Mouse (Mus musculus) brown adipose tissue, adult 24 weeks (tissue): ENCODE results near the gene Rnf2. TPM values are rescaled to one million over a fixed set of nuclear protein-coding genes. Genes with fewer than 3 reads are reported as not detected.

Source experiments
- H3K27ac ChIP-seq: fragments of 200-500 bp; replicated peaks from 2 replicates; pipeline ENCODE4 v1.5.1; 2012; ENCODE audit warnings: low read depth, mild to moderate bottlenecking, low read length
- H3K4me1 ChIP-seq: fragments of 200-500 bp; 2 replicates; pipeline ENCODE4 v1.6.1; 2012; ENCODE audit warnings: low read length, mixed read lengths; ENCODE audit not compliant: control insufficient read depth, insufficient read depth, insufficient read length
- H3K4me3 ChIP-seq: fragments of 200-500 bp; 2 replicates; pipeline ENCODE4 v1.5.1; 2012; ENCODE audit warnings: low read depth, mild to moderate bottlenecking, low read length, moderate library complexity; ENCODE audit not compliant: insufficient read depth
- polyA plus RNA-seq: library from polyadenylated mRNA; stranded (reverse); fragments of >200 nt; gene quantifications from 2 replicates; pipeline ENCODE4 v1.2.4, GENCODE M21; 2012; ENCODE audit not compliant: missing spikeins, insufficient read depth, insufficient read length

Gene Rnf2
- 13.0 and 13.2 TPM in 2 replicates for polyA plus RNA-seq

DNA sequence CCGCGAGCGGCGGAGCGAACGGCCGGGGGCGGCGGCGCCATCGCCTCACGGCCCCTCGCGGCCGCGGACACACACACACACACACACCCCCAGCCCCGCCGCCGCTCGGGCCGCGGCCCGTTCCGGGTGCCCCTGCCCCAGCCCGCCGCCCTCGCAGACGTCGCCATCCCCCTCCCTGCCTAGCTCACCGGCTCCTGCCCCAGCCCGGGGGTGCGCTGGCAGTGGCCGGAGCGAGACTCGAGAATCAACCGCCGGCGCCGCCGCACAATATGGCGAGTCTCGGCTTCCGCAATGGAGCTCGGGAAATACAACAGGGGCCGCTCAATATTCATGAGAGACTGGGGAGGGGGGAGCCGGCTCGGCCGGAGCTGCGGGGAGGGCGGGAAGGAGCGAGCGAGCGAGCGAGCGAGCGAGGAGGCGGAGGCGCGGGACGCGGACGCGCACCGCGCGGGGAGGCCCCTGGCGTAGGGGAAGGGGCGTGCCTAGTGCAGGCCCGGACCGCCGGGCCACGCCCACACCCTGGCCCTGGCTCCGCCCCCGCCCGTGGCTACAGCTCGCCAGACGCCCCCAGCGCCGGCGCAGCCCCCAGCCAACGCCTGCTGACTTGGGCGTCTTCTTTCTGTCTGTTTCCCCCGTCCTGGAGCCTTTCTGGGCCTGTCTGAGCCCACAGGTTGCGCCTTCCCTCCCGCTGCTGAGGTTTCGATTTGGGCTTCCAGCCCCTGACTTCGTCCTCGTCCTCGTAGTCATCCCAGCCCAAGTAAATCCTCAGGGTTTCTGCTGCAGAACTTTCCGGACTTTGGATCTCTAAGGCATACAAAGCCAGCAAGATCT is at the start of gene Rnf2:
Rnf2 (minus strand) TSS at position 425 of the 831 bp plus-strand sequence.
- Histone ChIP-seq H3K27ac (peak within 1 kb of the TSS; percentile 80), H3K4me3 (peak within 1 kb of the TSS; percentile 87), H3K4me1 (peaks cover 7% of the 10 kb centered on the region)

DNA sequence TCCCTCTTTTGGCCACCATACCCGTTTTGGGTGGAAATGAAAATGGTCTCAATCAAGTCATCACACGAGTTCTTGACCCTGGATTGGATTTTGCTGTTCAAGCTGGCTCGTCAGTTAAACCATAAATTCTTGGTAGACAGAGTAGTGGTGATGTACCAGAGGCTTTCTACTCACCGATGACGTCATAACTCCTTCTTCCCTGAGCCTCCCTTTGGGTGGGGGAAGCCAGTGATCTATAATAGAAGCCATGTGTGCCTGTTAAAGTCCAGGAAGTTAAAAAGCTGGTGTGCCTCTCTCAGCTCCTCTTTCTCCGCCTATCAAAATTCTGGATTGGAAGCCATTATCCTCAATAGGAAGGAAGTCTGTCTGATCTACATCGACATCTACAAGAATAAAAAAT is 49.0 kb upstream of the Rnf2 start:
- Histone ChIP-seq H3K4me3 (no peak overlapping the region), H3K27ac (no peak overlapping the region), H3K4me1 (no peaks in the 10 kb centered on the region)

DNA sequence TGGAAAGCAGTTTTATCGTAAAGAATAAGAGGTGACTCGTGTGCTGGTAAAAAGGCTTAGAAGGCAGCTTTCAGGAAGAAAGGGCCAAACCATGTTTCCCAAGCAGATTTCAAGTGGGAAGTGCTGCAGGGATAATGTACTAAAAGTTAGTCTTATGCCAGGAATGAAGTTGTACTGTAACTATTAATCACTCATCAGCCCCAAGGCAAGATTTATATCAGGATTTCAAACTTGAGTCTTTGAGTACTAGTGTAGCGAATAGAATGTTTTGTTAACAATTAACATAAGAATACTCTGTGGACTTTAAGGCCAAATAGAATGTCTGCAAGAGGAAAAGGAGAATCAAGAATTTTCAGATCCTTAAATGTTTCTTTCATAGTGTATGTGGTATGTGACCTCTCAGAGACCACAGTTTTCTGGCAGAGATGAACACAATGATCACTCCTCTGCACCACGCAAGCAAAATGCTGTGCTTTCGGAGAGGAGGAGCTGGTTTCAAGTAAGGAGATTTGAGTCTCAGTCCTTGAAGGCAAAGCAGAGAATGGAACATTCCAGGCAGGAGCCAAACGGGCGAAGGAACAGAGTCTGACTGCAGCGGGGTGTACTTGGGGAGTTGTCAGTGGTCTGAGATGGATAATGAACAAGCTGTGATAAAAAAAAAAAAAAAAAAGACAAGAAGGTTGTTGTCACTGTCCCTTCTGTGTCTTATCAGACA is 48.3 kb upstream of the Rnf2 start:
- no peaks in the 10 kb centered on the region for H3K4me1 ChIP-seq
- H3K27ac ChIP-seq: no peak overlapping the region
- no peak overlapping the region for H3K4me3 ChIP-seq

DNA sequence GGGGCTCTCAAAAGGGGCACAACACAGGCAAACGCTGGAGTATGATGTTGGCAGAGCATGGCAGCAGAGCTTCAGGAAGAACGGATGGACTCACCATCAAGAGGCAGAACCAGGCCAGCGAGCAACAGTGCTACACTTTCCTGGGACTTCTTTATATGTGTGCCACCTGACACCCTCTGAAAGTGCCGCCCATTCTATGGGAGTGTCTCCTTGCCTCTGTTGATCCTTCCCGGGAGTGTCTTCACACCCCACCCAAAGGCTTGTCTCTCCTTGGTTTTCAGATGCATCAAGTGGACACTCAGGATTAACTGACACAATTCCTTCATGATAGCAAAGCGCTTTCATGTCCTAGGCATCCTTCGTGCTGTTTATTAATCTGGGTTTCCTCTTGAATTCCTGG is 44.8 kb upstream of the Rnf2 start:
- Histone ChIP-seq H3K4me3 (no peak overlapping the region), H3K27ac (no peak overlapping the region), H3K4me1 (no peaks in the 10 kb centered on the region)

DNA sequence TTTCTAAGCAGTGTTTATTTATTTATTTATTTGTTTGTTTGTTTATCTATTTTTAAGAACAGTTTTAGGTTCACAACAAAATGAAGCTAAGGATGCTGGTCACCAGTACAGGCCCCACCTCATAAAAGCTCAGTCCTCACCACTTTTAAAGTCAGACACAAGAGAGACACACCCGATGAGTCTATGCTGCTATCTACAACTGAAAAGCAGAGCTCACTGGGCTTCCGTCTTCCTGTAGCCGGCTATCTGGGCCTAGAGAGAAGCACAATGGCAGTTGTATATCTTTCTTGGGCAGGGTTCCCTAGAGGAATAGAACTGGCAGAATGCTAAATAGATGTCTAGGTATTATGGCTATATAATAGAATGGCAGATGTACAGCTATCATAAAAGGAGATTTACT is 43.8 kb upstream of the Rnf2 start:
- no peaks in the 10 kb centered on the region for H3K4me1 ChIP-seq
- H3K27ac ChIP-seq: no peak overlapping the region
- no peak overlapping the region for H3K4me3 ChIP-seq

DNA sequence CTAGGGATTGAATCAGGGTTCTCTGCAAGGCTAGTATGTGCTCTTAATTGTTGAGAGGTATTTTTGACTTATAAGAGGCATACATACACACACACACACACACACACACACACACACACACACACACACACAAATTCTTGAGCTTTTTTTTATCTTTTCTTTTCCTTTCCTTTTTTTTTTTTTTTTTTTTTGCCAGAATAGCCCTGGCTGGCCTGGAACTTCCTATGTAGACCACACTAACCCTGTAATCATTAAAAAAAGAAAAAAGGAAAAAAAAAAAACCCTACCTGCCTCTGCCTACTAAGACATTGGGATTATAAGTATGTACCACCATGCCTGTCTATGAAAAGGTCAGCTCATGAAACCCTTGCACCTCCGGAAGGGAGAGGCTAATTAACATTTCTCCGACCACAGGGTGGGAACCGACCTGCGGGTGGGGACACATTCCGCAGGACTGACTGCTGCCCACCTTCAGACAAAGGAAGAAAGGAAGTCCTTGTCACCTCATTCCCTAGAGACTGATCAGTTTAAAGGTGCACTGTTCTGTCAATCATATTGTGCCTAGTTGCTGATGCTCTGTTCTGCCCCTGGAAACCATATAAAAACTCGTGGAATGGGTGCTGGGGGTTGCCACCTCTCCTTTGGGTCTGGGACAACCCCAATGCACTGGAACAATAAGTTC is 43.2 kb upstream of the Rnf2 start:
- no peak overlapping the region for H3K27ac ChIP-seq
- H3K4me1 ChIP-seq: no peaks in the 10 kb centered on the region

DNA sequence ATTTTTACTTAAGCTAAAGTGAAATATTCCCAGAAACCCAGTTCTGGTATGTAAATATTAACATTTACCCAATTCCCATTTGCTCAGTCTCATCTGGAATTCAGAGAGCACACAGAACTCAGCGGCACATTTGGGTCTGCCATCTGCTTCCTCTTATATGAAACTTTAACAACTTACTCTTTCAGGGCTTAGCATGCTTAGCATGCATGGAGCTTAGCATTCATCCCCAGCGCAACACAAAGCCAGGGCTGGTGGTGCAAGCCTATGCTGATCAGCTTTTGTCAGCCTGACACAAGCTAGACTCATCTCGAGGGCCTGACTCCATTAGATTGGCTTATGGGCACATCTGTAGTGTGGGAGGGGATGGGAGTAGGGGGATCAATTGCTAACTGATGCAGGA is 25.9 kb upstream of the Rnf2 start:
- no peak overlapping the region for H3K27ac ChIP-seq

More for the DNA sequence above, 43.2 kb upstream of the Rnf2 start:
- H3K4me3 ChIP-seq: no peak overlapping the region

DNA sequence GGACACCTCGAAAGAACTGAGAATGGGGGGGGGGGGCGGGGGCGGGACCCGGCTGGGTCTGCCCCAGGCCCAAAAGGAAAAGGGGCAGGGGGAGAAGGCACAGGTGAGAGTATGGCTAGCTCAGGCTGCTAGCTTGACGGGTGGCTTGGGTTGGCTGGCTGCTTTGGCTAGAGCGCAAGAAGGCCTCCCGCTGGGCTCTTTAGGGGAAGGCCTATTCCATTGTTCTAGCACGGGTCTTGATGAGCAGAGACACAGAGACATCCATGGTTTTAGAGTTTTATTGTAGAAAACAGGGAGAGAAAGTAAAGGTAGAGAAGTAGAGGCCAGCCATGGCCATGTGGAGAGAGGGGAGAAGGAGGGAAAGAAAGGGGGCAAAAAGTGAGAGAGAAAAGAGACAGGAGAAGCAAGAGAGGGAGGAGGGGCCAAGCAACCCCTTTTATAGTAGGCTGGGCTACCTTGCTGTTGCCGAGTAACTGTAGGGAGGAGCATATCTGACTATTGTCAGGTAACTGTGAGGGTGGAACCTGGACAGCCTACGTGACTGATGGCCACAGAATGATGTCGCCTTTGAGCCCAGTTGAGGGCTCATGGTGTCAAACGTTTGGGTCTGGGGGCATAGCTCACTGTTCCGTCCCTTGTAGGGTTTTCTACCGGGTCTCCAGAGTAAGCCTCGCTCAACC is 17.0 kb upstream of the Rnf2 start:
- no peaks in the 10 kb centered on the region for H3K4me1 ChIP-seq

More for the DNA sequence above, 25.9 kb upstream of the Rnf2 start:
- no peak overlapping the region for H3K4me3 ChIP-seq
- no peaks in the 10 kb centered on the region for H3K4me1 ChIP-seq

DNA sequence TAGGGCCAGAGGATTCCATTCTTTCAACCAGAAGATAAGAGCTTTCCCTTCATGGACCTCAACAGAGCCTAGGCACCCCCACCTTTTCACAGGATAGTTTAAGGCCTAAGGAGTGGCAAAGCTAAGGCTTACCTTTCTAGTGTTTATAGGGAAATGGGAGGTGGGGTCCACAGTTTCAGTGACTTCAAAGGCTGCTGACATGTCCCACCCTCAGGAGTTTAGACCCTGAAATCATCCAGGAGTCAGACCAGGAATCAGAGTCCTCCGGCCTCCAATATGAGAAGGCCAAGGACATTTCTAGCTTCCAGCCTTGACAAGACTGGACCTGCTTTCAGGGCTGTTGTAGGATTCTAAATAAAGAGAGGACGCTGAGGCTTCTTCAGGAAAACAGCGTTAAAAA is 16.1 kb upstream of the Rnf2 start:
- Histone ChIP-seq H3K4me1 (no peaks in the 10 kb centered on the region), H3K27ac (no peak overlapping the region), H3K4me3 (no peak overlapping the region)

More for the DNA sequence above, 17.0 kb upstream of the Rnf2 start:
- Histone ChIP-seq H3K4me3 (no peak overlapping the region), H3K27ac (no peak overlapping the region)

DNA sequence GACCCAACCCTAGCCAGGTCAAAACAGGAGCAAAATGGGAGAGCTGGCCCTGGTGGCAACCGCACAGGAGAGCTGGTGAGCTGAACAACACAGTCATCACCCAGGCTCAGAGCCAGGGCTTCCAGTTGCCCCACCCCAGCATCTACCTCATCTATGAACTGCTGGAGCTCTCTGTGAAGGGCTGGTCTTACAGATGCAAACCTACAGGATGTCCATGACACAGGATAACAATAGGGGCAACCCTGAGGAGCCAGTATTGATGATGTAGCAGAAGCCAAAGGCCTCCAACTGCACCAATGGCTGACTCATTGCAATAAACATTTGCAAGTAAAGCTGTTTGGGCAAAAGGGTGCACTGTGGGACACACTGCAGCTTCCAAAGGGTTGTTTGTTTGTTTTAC is 15.0 kb upstream of the Rnf2 start:
- Histone ChIP-seq H3K27ac (no peak overlapping the region), H3K4me3 (no peak overlapping the region), H3K4me1 (no peaks in the 10 kb centered on the region)

DNA sequence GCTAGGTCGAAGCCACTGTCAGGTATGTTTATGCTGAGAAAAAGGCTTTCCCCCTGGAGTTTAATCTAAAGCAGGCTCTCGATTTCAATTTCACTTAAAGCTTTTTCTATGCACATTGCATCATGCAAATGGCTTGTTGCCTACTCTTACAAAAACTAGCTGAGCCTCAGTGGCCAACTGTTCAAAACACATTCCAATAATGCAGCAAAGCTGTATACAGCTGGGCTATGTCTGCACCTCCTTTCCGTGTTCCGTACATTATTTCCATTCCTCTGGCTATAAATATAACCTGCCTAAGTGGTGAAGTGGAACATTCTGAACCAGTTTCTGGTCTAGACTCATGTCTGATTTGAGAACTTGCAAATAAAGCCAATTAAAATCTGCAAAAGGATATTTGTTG is 13.4 kb upstream of the Rnf2 start:
- no peak overlapping the region for H3K4me3 ChIP-seq
- no peak overlapping the region for H3K27ac ChIP-seq
- H3K4me1 ChIP-seq: no peaks in the 10 kb centered on the region

DNA sequence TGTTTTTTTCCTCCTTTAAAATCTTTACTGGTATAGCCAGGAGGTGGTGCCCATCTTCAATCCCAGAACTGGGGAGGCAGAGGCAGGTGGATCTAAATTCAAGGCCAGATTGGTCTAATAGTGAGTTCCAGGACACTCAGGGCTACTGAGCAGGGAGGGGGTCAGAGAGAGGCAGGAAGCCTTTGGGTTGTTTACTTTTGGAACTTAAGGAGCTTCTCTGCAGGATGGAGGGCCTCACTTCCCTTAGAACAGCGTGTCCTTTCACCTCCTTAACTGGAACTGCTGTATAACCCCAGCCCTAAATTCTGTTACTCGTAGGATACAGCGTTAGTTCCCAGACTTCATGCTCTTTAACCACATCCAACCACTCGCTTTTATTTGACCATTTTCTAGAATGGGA is 10.1 kb upstream of the Rnf2 start:
- Histone ChIP-seq H3K4me1 (no peaks in the 10 kb centered on the region), H3K27ac (peak overlapping the region; percentile 82), H3K4me3 (no peak overlapping the region)

DNA sequence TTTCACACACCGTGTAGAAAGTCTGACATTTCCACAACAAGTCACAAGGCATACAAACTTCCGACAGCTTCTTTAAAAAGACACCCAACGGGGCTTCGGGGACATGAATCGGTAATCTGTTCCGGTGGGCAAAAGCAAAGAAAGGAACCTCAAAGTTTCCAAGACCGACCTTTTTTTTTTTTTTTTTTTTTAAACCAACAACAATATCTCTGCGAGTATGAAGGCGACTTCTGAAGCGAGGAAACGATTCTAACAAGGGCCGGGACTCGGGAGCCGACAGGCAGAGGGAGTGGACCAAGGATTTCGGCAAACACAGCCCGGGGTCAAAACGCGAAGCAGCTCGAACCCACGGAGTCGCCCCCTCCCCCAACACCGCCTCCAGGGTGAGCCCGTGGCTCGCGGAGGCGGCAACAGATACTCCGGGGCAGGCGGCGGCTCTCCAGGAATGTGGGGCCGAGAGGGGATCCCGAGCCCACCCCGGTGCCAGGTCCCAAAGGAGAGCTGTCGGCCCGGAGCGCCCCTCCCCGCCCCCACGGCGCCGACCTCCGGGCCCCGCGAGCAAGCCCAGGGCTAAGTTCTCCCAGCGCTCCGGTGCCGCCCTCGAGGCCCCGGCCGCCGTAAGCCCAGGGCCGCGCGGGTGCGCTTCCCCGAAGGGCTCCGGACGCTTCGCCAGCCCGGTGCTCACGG is 797 bp downstream of the Rnf2 start:
- peak overlapping the region; percentile 77 for H3K4me3 ChIP-seq
- peaks cover 9% of the 10 kb centered on the region for H3K4me1 ChIP-seq

DNA sequence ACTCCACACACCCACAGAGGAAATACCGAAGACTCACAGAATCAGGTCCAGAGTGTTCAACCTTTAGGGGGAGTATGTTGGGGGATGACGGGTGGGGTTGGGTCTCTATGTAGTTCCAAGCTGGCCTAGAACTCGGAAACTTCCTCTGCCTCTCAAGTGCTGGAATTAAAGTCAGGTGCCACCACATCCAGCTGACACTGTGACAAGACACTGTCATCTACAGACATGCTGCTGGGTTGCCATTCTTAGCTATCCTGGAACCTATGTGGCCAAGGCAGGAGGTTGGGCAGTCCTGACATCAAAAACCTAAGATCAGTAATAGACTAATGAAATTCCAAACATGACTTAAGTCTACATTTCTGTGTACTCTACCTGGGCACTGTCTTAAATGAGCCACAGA is 2.4 kb downstream of the Rnf2 start:
- H3K4me3 ChIP-seq: no peak overlapping the region

More for the DNA sequence above, 797 bp downstream of the Rnf2 start:
- H3K27ac ChIP-seq: peak overlapping the region; percentile 59

More for the DNA sequence above, 2.4 kb downstream of the Rnf2 start:
- H3K27ac ChIP-seq: no peak overlapping the region
- H3K4me1 ChIP-seq: peaks cover 13% of the 10 kb centered on the region
